Mouse (Mus musculus): ENCODE results near the gene Prmt8. TPM values are rescaled to one million over a fixed set of nuclear protein-coding genes. Genes with fewer than 3 reads are reported as not detected.

The Prmt8 gene
- polyA plus RNA-seq, 1 experiment from 2014 or later = not detected

DNA sequence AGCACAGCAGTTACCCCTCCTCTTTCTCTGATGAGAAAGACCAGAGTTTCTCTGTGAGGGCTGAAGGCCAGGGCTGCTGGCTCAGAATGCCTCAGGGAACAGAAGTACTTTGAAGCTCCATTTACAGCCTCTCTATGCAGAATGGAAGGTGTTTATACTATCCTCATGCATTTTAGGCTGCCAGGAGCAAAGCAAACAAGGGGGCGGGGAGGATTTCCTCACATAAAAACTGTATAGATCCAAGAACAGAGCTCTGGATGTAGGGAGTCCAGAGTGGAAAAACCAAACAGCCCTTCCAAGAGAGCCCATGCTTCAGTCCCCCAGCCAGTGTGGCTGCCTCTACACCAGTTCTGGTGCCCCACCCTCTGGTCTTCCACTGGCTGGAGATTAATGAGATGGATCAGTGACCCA, 61.0 kb downstream of the Prmt8 start:
- no peaks in the 10 kb centered on the region for H3K9me3 ChIP-seq (ENCODE audit: low read depth, low read length)
- H3K36me3 ChIP-seq (ENCODE audit: insufficient read depth) = no peaks in the 10 kb centered on the region
- H3K4me1 ChIP-seq (ENCODE audit: insufficient read depth) = no peaks in the 10 kb centered on the region
- DNase-seq = peak; percentile 53
- ATAC-seq (ENCODE audit: insufficient read depth) = 0 out of 2 replicates have a peak, but pooled peaks have one; percentile 52
- H3K27me3 ChIP-seq (ENCODE audit: insufficient read depth, low read length) = no peaks in the 10 kb centered on the region
- no peak overlapping the region for H3K9ac ChIP-seq
- no peak for TF ChIP-seq CTCF (IDR thresholded peaks at IDR 0.05; ENCODE audit: low read depth)
- H3K4me2 ChIP-seq = no peak overlapping the region
- H3K27ac ChIP-seq (ENCODE audit: low read depth) = no peak overlapping the region
- WGBS = 24% methylated on average over 1 of the region's 1 CpGs
- H3K4me3 ChIP-seq (ENCODE audit: low read depth, low read length) = no peak overlapping the region

DNA sequence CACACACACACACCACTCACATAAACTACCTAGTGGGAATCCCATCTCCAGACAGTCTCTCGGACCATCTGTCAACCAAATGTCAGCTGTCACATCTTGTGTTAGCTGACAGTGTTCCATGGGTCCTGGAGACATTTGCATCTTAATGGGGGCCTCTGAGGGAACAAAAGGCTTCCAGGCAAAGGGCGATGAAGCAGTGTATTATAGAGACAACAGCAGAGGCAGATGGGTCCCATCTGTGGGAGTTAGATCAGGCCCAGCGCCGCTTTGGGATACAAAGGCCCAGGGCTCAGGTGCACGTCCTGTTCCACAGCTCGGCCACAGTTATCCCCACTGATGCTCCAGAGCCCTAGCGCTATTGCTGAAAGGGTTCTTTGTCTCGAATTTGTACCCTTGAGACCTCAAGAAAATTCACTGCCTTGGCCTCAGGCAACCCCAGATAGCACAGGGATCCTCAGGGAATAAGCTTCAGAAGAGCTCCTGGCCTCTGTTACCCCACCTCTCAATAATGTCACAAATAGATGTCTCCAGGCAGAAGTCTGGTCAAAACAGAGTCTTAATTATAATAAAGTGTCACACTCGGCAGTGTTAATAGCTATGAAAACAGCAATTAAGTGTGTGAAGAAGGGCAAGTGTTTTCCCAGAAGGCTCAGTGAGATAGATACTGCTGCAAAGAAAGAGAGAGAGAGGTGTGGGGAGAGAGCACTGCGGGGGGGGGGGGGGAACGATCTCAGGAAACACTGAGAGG, 68.1 kb downstream of the Prmt8 start:
- H3K4me1 ChIP-seq (ENCODE audit: insufficient read depth) = no peaks in the 10 kb centered on the region
- ATAC-seq (ENCODE audit: insufficient read depth) (no peak), DNase-seq (no peak)
- WGBS = 49% methylated on average over 9 of the region's 11 CpGs
- no peaks in the 10 kb centered on the region for H3K27me3 ChIP-seq (ENCODE audit: insufficient read depth, low read length)
- no peaks in the 10 kb centered on the region for H3K36me3 ChIP-seq (ENCODE audit: insufficient read depth)
- no peak overlapping the region for H3K27ac ChIP-seq (ENCODE audit: low read depth)
- no peak for TF ChIP-seq CTCF (IDR thresholded peaks at IDR 0.05; ENCODE audit: low read depth)
- no peak overlapping the region for H3K4me2 ChIP-seq
- H3K4me3 ChIP-seq (ENCODE audit: low read depth, low read length) = no peak overlapping the region
- H3K9ac ChIP-seq = no peak overlapping the region
- no peaks in the 10 kb centered on the region for H3K9me3 ChIP-seq (ENCODE audit: low read depth, low read length)

DNA sequence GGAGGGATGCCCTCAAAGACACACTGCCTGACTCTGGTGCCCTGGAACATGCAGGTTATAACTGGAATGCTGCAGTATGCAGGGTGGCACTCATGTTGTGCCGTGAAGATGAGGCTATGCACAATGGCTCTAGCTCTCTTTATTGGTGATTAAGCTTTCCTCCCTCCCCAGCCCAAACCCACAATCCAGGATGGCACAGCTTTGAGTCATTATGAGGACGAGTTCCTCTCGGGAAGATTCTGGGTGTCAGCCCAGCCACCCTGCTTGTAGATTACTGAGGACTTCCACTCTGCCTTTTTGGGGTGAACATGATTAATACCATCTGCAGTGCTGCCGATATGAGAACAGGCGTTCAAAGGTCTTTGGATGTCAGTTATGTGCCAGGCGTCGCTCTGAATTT, 75.6 kb downstream of the Prmt8 start:
- Histone ChIP-seq H3K4me2 (no peak overlapping the region), H3K27me3 (ENCODE audit: insufficient read depth, low read length) (no peaks in the 10 kb centered on the region), H3K27ac (ENCODE audit: low read depth) (no peak overlapping the region), H3K4me1 (ENCODE audit: insufficient read depth) (no peaks in the 10 kb centered on the region), H3K4me3 (ENCODE audit: low read depth, low read length) (no peak overlapping the region), H3K9ac (no peak overlapping the region), H3K36me3 (ENCODE audit: insufficient read depth) (no peaks in the 10 kb centered on the region), H3K9me3 (ENCODE audit: low read depth, low read length) (no peaks in the 10 kb centered on the region)
- 77% methylated on average over 7 of the region's 7 CpGs for WGBS
- ATAC-seq (ENCODE audit: insufficient read depth) = no peak
- no peak for DNase-seq
- no peak for TF ChIP-seq CTCF (IDR thresholded peaks at IDR 0.05; ENCODE audit: low read depth)

DNA sequence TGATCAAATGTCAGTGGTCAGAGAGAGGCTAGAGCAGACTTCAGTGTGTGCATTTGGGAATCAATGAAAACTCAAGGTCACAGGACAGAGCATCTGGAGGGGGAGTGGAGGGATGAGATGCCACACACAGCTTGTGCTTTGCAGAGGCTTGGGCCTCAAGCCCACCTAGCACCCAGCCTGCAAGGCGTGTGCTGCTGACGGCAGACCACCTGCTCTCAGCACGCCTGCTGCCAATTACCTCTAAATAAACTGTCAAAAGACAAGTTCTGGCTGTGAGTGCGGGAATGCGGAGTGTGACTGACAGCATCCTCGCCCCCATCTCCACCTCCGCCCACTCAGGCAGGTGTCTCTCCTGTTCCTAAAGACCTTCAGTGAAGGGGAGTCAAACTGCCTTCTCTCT, 77.0 kb downstream of the Prmt8 start:
- H3K9ac ChIP-seq = no peak overlapping the region
- 19% methylated on average over 7 of the region's 7 CpGs for WGBS

DNA sequence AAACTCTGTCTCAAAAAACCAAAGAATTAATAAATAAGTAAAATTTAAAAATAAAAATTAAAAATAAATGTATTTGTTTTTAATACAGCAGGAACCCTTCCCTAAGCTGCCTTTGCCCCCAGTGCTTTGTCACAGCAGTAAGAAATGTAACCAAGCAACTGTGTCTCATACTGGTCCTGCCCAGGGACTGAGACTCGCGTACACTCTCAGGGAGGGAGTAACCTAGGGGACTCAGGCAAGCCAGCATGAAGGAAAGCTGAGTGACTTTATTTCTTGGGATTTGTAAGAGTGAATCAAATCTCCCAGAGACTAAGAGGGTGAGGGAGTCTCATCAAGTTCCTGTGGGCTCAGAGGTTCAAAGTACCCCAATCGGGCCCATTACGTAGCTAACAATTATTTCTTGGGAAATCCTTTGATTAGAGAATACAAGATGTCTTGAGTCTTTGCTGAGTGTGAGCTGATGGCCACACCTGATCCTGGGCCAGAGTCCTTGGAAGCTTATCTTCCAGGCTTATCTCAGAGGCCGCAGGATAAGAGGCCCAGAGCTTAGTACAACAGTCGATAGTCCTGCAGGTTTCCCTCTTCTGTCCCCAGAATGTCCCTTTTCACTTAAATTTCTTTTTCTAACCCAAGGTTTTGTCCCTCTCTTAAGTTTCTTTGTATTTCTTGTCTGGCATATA, 82.0 kb downstream of the Prmt8 start:
- no peak overlapping the region for H3K9ac ChIP-seq
- H3K9me3 ChIP-seq (ENCODE audit: low read depth, low read length) = no peaks in the 10 kb centered on the region
- no peak for TF ChIP-seq CTCF (IDR thresholded peaks at IDR 0.05; ENCODE audit: low read depth)
- no peak overlapping the region for H3K4me3 ChIP-seq (ENCODE audit: low read depth, low read length)
- DNase-seq = no peak
- H3K4me1 ChIP-seq (ENCODE audit: insufficient read depth) = no peaks in the 10 kb centered on the region
- no peak overlapping the region for H3K27ac ChIP-seq (ENCODE audit: low read depth)
- H3K36me3 ChIP-seq (ENCODE audit: insufficient read depth) = no peaks in the 10 kb centered on the region
- H3K4me2 ChIP-seq = no peak overlapping the region
- no peaks in the 10 kb centered on the region for H3K27me3 ChIP-seq (ENCODE audit: insufficient read depth, low read length)
- WGBS = 46% methylated on average over 6 of the region's 6 CpGs
- ATAC-seq (ENCODE audit: insufficient read depth) = no peak

More for the DNA sequence above, 77.0 kb downstream of the Prmt8 start:
- H3K27me3 ChIP-seq (ENCODE audit: insufficient read depth, low read length) = no peaks in the 10 kb centered on the region
- no peaks in the 10 kb centered on the region for H3K4me1 ChIP-seq (ENCODE audit: insufficient read depth)
- ATAC-seq (ENCODE audit: insufficient read depth) (no peak), DNase-seq (no peak)
- no peaks in the 10 kb centered on the region for H3K36me3 ChIP-seq (ENCODE audit: insufficient read depth)
- no peak overlapping the region for H3K4me2 ChIP-seq
- no peak for TF ChIP-seq CTCF (IDR thresholded peaks at IDR 0.05; ENCODE audit: low read depth)
- no peak overlapping the region for H3K4me3 ChIP-seq (ENCODE audit: low read depth, low read length)
- H3K27ac ChIP-seq (ENCODE audit: low read depth) = no peak overlapping the region
- no peaks in the 10 kb centered on the region for H3K9me3 ChIP-seq (ENCODE audit: low read depth, low read length)

DNA sequence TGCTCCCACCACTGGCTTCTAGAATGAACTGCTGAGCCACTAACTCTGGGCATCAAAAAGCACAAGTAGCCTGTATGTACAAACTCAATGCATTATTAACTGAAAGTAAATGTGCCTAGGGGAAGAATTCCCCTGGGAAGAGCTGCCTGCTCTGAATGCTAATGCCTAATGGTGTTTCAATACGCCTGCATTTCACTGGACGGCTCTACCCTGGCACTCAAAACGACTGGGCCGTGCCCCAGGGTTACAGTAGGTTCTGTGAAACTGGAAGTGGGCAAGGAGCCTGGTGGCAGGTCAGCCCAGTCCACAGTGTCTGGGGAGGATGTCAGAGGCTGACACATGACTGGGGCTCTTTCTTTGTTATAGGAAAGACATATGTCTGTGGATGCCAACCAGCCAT, 84.3 kb downstream of the Prmt8 start:
- Histone ChIP-seq H3K4me2 (no peak overlapping the region), H3K36me3 (ENCODE audit: insufficient read depth) (no peaks in the 10 kb centered on the region), H3K9me3 (ENCODE audit: low read depth, low read length) (no peaks in the 10 kb centered on the region), H3K4me3 (ENCODE audit: low read depth, low read length) (no peak overlapping the region), H3K27me3 (ENCODE audit: insufficient read depth, low read length) (no peaks in the 10 kb centered on the region), H3K9ac (no peak overlapping the region), H3K27ac (ENCODE audit: low read depth) (no peak overlapping the region), H3K4me1 (ENCODE audit: insufficient read depth) (no peaks in the 10 kb centered on the region)
- TF ChIP-seq CTCF (IDR thresholded peaks at IDR 0.05; ENCODE audit: low read depth) = no peak
- 76% methylated on average over 4 of the region's 4 CpGs for WGBS
- ATAC-seq (ENCODE audit: insufficient read depth) (no peak), DNase-seq (no peak)

DNA sequence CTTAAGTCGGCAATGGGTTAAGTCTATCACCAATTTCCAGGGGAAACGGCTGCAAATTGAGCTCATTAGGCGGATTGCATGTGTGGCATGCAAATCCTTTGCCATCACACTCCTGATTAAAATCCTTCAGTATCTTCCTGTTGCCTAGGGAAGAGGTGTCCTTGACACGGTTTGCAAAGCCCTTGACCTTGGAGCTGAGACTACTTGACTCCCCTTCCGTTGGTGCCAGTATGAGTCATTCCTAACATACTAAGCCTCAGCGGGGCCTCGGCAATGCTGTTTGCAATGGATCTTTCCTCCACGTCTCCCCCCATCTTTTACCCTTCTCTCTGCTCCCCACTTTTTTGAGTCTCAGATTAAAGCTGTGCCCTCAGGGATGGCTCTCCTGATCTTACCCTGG, 85.7 kb downstream of the Prmt8 start:
- no peaks in the 10 kb centered on the region for H3K27me3 ChIP-seq (ENCODE audit: insufficient read depth, low read length)
- no peaks in the 10 kb centered on the region for H3K36me3 ChIP-seq (ENCODE audit: insufficient read depth)
- no peak for TF ChIP-seq CTCF (IDR thresholded peaks at IDR 0.05; ENCODE audit: low read depth)
- H3K4me1 ChIP-seq (ENCODE audit: insufficient read depth) = no peaks in the 10 kb centered on the region
- ATAC-seq (ENCODE audit: insufficient read depth) = no peak
- no peak overlapping the region for H3K4me2 ChIP-seq
- no peak overlapping the region for H3K4me3 ChIP-seq (ENCODE audit: low read depth, low read length)
- WGBS = 26% methylated on average over 8 of the region's 8 CpGs
- peak; percentile 56 for DNase-seq
- no peak overlapping the region for H3K27ac ChIP-seq (ENCODE audit: low read depth)
- no peaks in the 10 kb centered on the region for H3K9me3 ChIP-seq (ENCODE audit: low read depth, low read length)
- no peak overlapping the region for H3K9ac ChIP-seq

All from lung, embryonic 14.5 days (tissue).